Mouse (Mus musculus): Measurements from ENCODE around the gene Wdr25.

- TF ChIP-seq CTCF (IDR thresholded peaks at IDR 0.05; ENCODE audit: insufficient read depth, low read depth, low read length) (no peak), POLR2A (IDR thresholded peaks at IDR 0.05; ENCODE audit: insufficient read depth, low read depth, low read length) (no peak)
Observed at GRCm38 (mm10) chr12:108979977-108980376, 86.5 kb downstream of the Wdr25 start.

Data from olfactory bulb, adult 2 months (tissue).